Mouse (Mus musculus): ENCODE measurements around the gene Pcx. TPM values are rescaled to one million over a fixed set of nuclear protein-coding genes. Genes with fewer than 3 reads are reported as not detected.
A peak's percentile ranks its signal among the peaks of the same experiment; 100 is the strongest.

Pcx gene
- total and polyA plus RNA-seq, 3 experiments, result 39.0 to 52.5 (median 44.8) TPM

- H3K4me1 ChIP-seq (ENCODE audit: control insufficient read depth, insufficient read depth, low read length), result no peaks in the 10 kb centered on the region
- H3K4me3 ChIP-seq, result no peak overlapping the region
- 75% methylated on average over 11 of the region's 11 CpGs for WGBS
- H3K9ac ChIP-seq (ENCODE audit: low read depth, low read length), result no peak overlapping the region
- H3K79me2 ChIP-seq (replicated peaks; ENCODE audit: control insufficient read depth, insufficient read depth, low read length), result no peaks in the 10 kb centered on the region
- no peak for DNase-seq
- no peak overlapping the region for H3K27ac ChIP-seq
- intact Hi-C loops (cut with DNase I), result no loop called here
- TF ChIP-seq EP300 (IDR thresholded peaks at IDR 0.05; ENCODE audit: insufficient read depth, low read depth, low read length) (no peak), POLR2A (IDR thresholded peaks at IDR 0.05; ENCODE audit: insufficient read depth, low read depth, low read length) (no peak), CTCF (IDR thresholded peaks at IDR 0.05) (no peak)
- H3K27me3 ChIP-seq (ENCODE audit: control insufficient read depth, insufficient read depth, low read length), result no peaks in the 10 kb centered on the region
- no peaks in the 10 kb centered on the region for H3K36me3 ChIP-seq (ENCODE audit: control insufficient read depth, insufficient read depth, low read length)
Observed at GRCm38 (mm10) chr19:4475224-4475925, 34.9 kb upstream of the Pcx start.

- WGBS, result 1% methylated on average over 70 of the region's 70 CpGs
- peak overlapping the region; percentile 49 for H3K4me3 ChIP-seq
- H3K4me1 ChIP-seq (ENCODE audit: control insufficient read depth, insufficient read depth, low read length), result no peaks in the 10 kb centered on the region
- H3K27me3 ChIP-seq (ENCODE audit: control insufficient read depth, insufficient read depth, low read length), result no peaks in the 10 kb centered on the region
- peak overlapping the region; percentile 62 for H3K9ac ChIP-seq (ENCODE audit: low read depth, low read length)
- no peak for TF ChIP-seq POLR2A (IDR thresholded peaks at IDR 0.05; ENCODE audit: insufficient read depth, low read depth, low read length)
- no peak for TF ChIP-seq CTCF (IDR thresholded peaks at IDR 0.05)
- no peak for TF ChIP-seq EP300 (IDR thresholded peaks at IDR 0.05; ENCODE audit: insufficient read depth, low read depth, low read length)
- intact Hi-C loops (cut with DNase I), result no loop called here
- H3K27ac ChIP-seq, result peak overlapping the region; percentile 46
- no peaks in the 10 kb centered on the region for H3K36me3 ChIP-seq (ENCODE audit: control insufficient read depth, insufficient read depth, low read length)
- DNase-seq, result peak; percentile 51 to 62
- H3K79me2 ChIP-seq (replicated peaks; ENCODE audit: control insufficient read depth, insufficient read depth, low read length), result no peaks in the 10 kb centered on the region
Observed at GRCm38 (mm10) chr19:4476601-4477257, 33.5 kb upstream of the Pcx start.

DNA sequence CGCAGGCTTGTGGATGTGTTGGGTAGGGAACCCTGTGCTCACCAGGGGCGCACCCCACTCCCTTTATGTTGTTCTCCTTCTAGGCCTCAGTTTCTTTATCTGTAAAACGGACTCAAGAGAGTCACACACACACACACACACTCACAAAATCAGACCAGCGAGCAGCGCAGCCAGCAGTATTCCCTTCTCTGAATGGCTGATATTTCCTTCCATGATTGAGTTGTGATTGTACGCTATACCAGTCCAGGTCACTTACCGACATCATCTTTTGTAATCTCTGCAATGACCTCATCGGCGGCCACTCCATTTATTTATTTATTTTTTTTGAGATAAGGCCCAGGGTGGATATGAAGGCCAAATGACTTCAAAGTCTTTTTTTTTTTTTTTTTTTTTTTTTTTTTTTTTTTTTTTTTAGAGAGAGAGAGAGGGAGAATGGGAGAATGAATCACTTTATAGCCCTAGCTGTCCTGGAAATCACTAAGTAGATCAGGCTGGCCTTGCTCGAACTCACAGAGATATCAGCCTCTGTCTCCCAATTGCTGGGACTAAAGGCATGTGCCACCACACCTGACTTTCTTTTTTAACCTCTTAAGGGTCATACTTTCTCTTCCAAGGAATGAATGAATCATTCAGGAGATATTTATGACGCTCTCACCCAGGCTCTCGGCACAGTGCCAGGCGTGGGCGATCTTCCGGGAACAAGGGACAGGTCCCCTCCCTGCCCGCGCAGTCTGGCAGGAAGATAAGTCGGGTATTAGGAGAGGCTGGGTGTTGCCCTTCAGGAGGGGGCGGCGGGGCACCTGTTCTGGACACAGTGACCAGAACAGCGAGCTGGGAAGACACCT lies 32.7 kb upstream of the Pcx start, which contains the start of gene Syt12:
Gene Syt12 (minus strand): TSS at position 103 of the 845 bp plus-strand sequence.
- TF ChIP-seq POLR2A (IDR thresholded peaks at IDR 0.05; ENCODE audit: insufficient read depth, low read depth, low read length) (no peak), CTCF (IDR thresholded peaks at IDR 0.05) (no peak), EP300 (IDR thresholded peaks at IDR 0.05; ENCODE audit: insufficient read depth, low read depth, low read length) (no peak)
- Histone ChIP-seq H3K79me2 (replicated peaks; ENCODE audit: control insufficient read depth, insufficient read depth, low read length) (no peaks in the 10 kb centered on the region), H3K27me3 (ENCODE audit: control insufficient read depth, insufficient read depth, low read length) (no peaks in the 10 kb centered on the region), H3K9ac (ENCODE audit: low read depth, low read length) (peak within 1 kb of the TSS; percentile 62), H3K4me3 (peak within 1 kb of the TSS; percentile 49), H3K27ac (peak within 1 kb of the TSS; percentile 46), H3K4me1 (ENCODE audit: control insufficient read depth, insufficient read depth, low read length) (no peaks in the 10 kb centered on the region), H3K36me3 (ENCODE audit: control insufficient read depth, insufficient read depth, low read length) (no peaks in the 10 kb centered on the region)
- peak; percentile 37 to 49 for DNase-seq
- WGBS, result 7% methylated on average over 21 of the region's 21 CpGs
- intact Hi-C loops (cut with DNase I), result no loop called here

GRCm38 (mm10) chr19:4478190-4478516 lies 32.1 kb upstream of the Pcx start:
- DNase-seq, result no peak
- Histone ChIP-seq H3K4me3 (no peak overlapping the region), H3K27me3 (ENCODE audit: control insufficient read depth, insufficient read depth, low read length) (no peaks in the 10 kb centered on the region), H3K9ac (ENCODE audit: low read depth, low read length) (no peak overlapping the region), H3K79me2 (replicated peaks; ENCODE audit: control insufficient read depth, insufficient read depth, low read length) (no peaks in the 10 kb centered on the region), H3K4me1 (ENCODE audit: control insufficient read depth, insufficient read depth, low read length) (no peaks in the 10 kb centered on the region), H3K36me3 (ENCODE audit: control insufficient read depth, insufficient read depth, low read length) (no peaks in the 10 kb centered on the region), H3K27ac (no peak overlapping the region)
- no peak for TF ChIP-seq POLR2A (IDR thresholded peaks at IDR 0.05; ENCODE audit: insufficient read depth, low read depth, low read length)
- TF ChIP-seq CTCF (IDR thresholded peaks at IDR 0.05), result peak; percentile 55
- WGBS, result 40% methylated on average over 1 of the region's 1 CpGs
- intact Hi-C loops (cut with DNase I), result no loop called here

- no peak for DNase-seq
- H3K27me3 ChIP-seq (ENCODE audit: control insufficient read depth, insufficient read depth, low read length), result no peaks in the 10 kb centered on the region
Observed at GRCm38 (mm10) chr19:4480041-4480440, 30.2 kb upstream of the Pcx start.

More at GRCm38 (mm10) chr19:4480041-4480440, 30.2 kb upstream of the Pcx start:
- TF ChIP-seq POLR2A (IDR thresholded peaks at IDR 0.05; ENCODE audit: insufficient read depth, low read depth, low read length), result no peak
- TF ChIP-seq EP300 (IDR thresholded peaks at IDR 0.05; ENCODE audit: insufficient read depth, low read depth, low read length), result no peak
- no peak for TF ChIP-seq CTCF (IDR thresholded peaks at IDR 0.05)
- 93% methylated on average over 2 of the region's 2 CpGs for WGBS
- intact Hi-C loops (cut with DNase I), result no loop called here
- Histone ChIP-seq H3K27ac (no peak overlapping the region), H3K4me3 (no peak overlapping the region), H3K4me1 (ENCODE audit: control insufficient read depth, insufficient read depth, low read length) (no peaks in the 10 kb centered on the region), H3K36me3 (ENCODE audit: control insufficient read depth, insufficient read depth, low read length) (no peaks in the 10 kb centered on the region), H3K79me2 (replicated peaks; ENCODE audit: control insufficient read depth, insufficient read depth, low read length) (no peaks in the 10 kb centered on the region), H3K9ac (ENCODE audit: low read depth, low read length) (no peak overlapping the region)

Data from heart, adult 2 months (tissue).